Mouse (Mus musculus): Measurements from ENCODE around the gene Ldha. TPM values are rescaled to one million over a fixed set of nuclear protein-coding genes. Genes with fewer than 3 reads are reported as not detected.

Ldha gene
- total RNA-seq (2023), result 294 TPM

DNA sequence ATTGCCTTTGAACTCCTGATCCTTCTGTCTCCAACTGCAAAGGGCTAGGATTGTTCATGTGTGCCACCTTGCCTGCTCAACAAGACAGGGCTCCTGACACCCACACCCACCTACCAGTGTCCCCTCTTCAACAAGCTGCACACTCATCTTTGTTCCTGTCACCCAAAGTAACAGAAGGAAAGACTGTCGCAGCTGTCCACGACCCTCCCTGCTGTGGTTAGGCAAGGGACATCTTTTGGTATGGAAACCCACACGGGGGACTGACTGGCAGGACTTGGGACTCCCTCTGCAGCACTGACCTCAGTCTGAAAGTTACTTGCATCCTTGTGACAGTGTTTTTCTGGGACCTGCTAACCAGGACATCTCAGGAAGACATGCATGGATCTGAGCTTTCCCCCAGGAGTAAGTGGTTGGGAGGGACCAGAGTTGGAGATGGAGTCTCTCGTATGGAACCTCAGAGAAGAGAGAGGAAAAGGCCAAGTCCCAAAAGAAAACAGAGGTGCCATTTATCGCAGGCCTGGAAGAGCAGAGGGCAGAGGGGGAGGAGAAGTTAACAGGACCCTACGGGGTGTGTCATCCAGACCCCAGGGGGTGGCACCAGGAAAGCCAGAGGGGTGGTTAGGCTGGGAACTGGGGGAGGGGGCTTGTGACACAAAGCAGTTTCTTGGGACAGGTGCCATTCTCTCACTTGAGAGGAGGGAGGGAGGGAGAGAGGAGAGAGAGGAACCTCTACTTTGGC lies at the start of gene Ldha:
TSS of gene Ldha (plus strand) at position 689 of the 739 bp plus-strand sequence.

DNA sequence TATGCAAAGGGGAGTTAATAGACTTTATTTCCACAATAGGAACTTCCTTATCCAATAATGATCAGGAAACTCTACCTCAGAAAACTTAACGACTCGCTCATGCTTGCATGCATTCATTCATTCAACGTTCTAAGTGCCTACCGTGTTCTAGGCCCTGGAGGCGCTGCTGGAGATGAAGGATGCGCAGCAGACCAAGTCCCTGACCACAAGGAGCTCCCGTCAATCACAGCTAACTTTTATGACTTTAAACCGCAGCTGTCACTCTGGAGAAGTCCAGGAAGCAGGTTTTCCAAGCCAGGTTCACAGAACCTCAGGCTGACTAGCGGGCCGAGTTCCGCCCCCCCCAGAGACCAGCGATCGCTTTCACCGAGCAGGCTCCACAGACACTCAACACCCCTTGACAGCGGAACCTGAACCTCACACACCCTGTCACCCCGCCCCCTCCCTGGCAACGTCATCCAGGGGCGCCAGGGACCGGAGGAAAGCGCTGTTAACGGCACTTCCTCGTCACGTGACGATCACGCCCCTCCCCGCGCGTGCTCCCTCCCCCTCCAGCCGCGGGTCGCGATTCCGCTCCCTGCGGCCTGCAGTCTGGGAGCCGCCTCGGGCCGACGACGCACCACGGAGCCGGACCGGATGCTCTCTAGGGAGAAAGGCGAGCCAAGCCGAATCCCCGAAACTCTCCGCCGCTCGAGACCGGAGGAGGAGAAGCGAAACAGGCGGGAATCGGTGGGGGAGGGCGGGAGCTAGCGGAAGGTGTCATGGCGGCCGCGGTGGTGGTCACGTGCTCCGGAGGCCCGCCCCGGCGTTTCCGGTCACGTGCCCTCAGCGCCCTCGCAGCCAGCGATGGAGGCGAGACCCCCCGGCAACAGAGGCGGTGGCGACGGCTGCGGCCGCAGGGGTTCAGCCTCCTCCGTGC lies 45.7 kb upstream of the Ldha start, which contains the start of the genes Hps5 and Gtf2h1:
TSS of gene Hps5 (minus strand) at position 778 of the 919 bp plus-strand sequence.
TSS of gene Gtf2h1 (plus strand) at position 817 of the 919 bp plus-strand sequence.

GRCm38 (mm10) chr7:46860996-46861395 lies 19.7 kb downstream of the Ldha start, which contains the start of gene Ldhc:
Ldhc (plus strand) TSS chr7:46861203.

Other genes with a start within 250 kb of the Ldha start
- gene Sergef, start 201.7 kb upstream of the Ldha start, total RNA-seq (2023), result 20.0 TPM
- gene Tph1, start 168.9 kb upstream of the Ldha start, total RNA-seq (2023), result not detected
- 11.2 TPM for gene Saal1, start 130.8 kb upstream of the Ldha start, total RNA-seq (2023)
- gene Saa3, start 125.8 kb upstream of the Ldha start, total RNA-seq (2023), result 0.27 TPM
- not detected for gene Saa4, start 108.9 kb upstream of the Ldha start, total RNA-seq (2023)
- not detected for gene Saa1, start 98.5 kb upstream of the Ldha start, total RNA-seq (2023)
- gene Saa2, start 89.7 kb upstream of the Ldha start, total RNA-seq (2023), result not detected
- gene Hps5, start 45.4 kb upstream of the Ldha start, total RNA-seq (2023), result 44.3 TPM
- 54.8 TPM for gene Gtf2h1, start 45.4 kb upstream of the Ldha start, total RNA-seq (2023)
- not detected for gene Ldhc, start 19.7 kb downstream of the Ldha start, total RNA-seq (2023)
- gene Tsg101, start 78.5 kb downstream of the Ldha start, total RNA-seq (2023), result 60.4 TPM
- gene Uevld, start 117.1 kb downstream of the Ldha start, total RNA-seq (2023), result 5.1 TPM
- not detected for gene Gm9999, start 142.1 kb downstream of the Ldha start, total RNA-seq (2023)
- 68.5 TPM for gene Spty2d1, start 166.9 kb downstream of the Ldha start, total RNA-seq (2023)
- 4.2 TPM for gene Tmem86a, start 209.1 kb downstream of the Ldha start, total RNA-seq (2023)